Mouse (Mus musculus): ENCODE data around the gene Megf11. TPM values are rescaled to one million over a fixed set of nuclear protein-coding genes. Genes with fewer than 3 reads are reported as not detected.
"Not testable (repeated sequence)": the region's sequence is repeated elsewhere in the genome, so short reads cannot be mapped to it uniquely, and the experiment has no call there.

Gene Megf11
- total RNA-seq, 4 experiments from 2014 or later: 9.4 to 11.4 (median 11.1) TPM

DNA sequence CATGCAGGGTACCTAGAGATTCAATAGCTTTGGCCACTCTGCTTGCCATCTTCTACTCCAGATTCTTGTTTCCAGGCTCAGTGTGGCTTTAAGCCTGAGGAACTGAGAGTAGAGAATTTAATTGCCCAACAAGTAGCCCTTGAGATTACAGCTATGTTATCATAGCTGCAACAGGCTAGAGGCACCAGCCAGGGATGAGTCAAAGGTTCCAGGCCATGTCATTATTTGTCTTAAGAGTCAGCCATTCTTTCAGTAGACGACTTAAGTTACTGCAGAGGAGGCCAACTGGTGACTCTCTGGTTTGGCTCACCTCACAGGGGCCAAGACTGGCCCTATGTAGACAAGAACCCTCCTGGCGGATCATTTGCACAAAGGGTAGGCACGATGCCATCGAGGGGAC is 311.0 kb downstream of the Megf11 start:
- DNase-seq (ENCODE audit: low spot score in 2 of 2): no peak

GRCm38 (mm10) chr9:64697006-64697405 is 311.6 kb downstream of the Megf11 start:
- no peak for DNase-seq (ENCODE audit: low spot score in 2 of 2)

- DNase-seq (ENCODE audit: low spot score in 2 of 2): no peak
These were observed 312.3 kb downstream of the Megf11 start for GRCm38 (mm10) chr9:64697677-64698076.

GRCm38 (mm10) chr9:64698586-64698985 is 313.2 kb downstream of the Megf11 start:
- no peak for DNase-seq (ENCODE audit: low spot score in 2 of 2)

GRCm38 (mm10) chr9:64700451-64701311 is 315.3 kb downstream of the Megf11 start:
- no peak for DNase-seq (ENCODE audit: low spot score in 2 of 2)

DNA sequence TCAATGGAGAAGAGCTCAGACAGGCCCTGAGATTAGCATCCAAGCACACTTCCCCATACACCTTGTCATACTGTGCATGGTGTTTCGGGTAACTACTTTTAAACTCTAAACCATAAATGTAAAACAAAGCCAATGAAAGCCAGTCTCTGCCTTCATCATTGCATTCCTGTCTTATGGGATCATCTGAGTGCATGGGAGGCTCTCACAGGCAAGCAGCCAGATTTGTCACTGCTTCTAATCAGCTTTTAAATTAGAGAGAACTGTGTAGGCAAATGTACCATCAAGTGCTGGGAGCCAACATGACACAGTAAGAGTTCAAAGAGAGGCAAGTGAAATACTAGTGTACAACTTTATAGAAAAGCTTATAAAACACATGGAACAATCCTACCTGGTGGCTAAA is 316.2 kb downstream of the Megf11 start:
- no peak for DNase-seq (ENCODE audit: low spot score in 2 of 2)

DNA sequence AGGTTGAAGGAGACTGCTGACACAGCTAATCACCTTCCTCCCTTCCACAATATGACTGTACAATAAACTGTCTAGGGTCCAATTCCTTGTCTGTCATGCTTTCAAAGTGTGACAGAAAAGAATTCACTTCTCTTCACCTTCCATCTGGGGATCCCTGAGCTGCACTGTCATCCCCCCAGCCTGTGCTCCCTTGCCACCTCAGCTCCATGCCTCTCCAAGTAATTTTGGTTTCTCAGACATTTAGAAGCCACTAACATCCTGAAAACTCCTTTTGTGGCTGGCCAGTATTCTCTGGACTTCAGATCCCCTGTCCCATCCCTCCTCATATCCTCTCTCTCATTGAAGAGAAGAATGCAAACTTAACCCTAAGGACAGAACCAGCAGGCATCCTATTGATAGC is 317.0 kb downstream of the Megf11 start:
- DNase-seq (ENCODE audit: low spot score in 2 of 2): no peak

GRCm38 (mm10) chr9:64702937-64703336 is 317.5 kb downstream of the Megf11 start:
- no peak for DNase-seq (ENCODE audit: low spot score in 2 of 2)

DNA sequence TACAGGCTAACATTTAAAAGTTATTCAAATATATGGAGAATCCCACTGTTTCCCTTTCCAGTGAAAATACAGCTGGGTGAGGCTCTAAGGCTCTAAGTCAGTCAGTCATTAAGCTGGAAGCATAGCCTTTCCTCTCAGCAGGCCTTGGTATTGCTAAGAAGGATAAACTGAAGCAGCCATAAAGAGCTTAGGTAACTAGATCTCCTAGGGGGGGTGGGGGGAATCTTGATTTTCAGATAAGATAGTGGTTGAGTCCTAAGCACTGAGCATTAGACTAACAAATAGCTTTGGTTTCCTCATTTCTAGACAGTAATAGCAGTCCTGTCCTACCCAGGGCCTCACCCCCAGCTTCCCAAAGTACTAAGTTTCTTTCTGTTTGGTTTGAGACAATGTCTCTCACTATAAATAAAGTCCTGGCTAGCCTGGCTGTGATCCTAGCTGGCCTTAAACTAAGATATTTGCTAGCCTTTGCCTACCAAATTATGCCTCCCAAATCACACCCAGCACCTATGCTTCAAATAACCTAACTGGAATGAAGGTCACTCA is 318.1 kb downstream of the Megf11 start:
- no peak for DNase-seq (ENCODE audit: low spot score in 2 of 2)

- DNase-seq (ENCODE audit: low spot score in 2 of 2): no peak
These were observed 318.8 kb downstream of the Megf11 start for GRCm38 (mm10) chr9:64704073-64704840.

- not testable (repeated sequence) for DNase-seq (ENCODE audit: low spot score in 2 of 2)
These were observed 324.9 kb downstream of the Megf11 start for GRCm38 (mm10) chr9:64710291-64710690.

- no peak for DNase-seq (ENCODE audit: low spot score in 2 of 2)
These were observed 334.2 kb downstream of the Megf11 start for GRCm38 (mm10) chr9:64719526-64720163.

- DNase-seq (ENCODE audit: low spot score in 2 of 2): no peak
These were observed 341.0 kb downstream of the Megf11 start for GRCm38 (mm10) chr9:64726454-64726853.

DNA sequence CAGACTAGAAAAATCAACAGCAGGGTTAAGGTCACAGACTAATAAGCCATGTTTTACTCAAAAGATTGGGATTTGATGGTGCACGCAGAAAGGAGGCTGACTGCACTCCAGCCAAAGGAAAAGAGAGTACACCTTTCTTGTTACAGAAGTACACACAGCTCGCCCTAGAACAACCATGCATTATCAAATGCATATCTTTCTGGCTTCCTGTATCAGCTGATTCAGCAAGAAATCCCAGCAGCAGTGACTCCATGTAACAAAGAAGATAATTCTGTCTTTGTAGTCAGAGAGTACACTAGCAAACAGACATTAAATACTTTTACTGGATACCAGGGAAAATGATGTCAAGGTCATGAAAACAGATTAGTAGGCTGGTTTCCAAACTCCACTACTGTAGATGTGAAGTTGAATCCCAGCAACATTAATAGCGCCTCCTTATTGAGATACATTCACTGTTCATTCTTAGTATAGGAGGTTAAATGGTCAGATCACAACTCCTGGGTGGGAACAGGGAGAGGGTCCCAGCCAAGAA is 345.7 kb downstream of the Megf11 start:
- no peak for DNase-seq (ENCODE audit: low spot score in 2 of 2)

- no peak for DNase-seq (ENCODE audit: low spot score in 2 of 2)
These were observed 348.7 kb downstream of the Megf11 start for GRCm38 (mm10) chr9:64734166-64734565.

GRCm38 (mm10) chr9:64734992-64735391 is 349.6 kb downstream of the Megf11 start:
- DNase-seq (ENCODE audit: low spot score in 2 of 2): not testable (repeated sequence)

DNA sequence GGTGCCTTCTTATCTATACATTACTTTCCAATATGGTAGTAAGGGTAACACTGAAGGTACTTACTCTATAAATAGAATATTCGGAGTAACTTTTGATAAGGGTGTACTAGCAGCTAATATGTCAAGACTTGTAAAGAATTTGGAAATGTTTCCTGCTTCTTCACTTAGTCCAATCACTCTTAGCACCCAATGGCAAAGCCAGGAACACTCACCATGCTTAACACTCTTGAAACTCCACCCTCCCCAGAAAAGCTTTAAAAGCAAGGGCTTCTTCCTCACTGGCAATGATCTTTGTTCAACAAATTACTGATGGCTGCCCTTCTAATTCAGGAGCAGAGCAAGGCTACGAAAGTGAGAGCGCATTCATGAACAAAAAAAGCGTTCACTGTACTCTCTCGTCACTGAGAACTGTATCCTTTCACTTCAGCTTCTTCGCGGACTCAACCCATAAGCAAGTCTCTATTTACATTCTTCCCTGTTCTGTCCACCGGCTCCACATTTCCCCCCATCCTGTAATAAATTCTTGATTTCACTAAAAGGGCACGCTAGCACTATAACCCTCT is 350.7 kb downstream of the Megf11 start:
- no peak for DNase-seq (ENCODE audit: low spot score in 2 of 2)

- DNase-seq (ENCODE audit: low spot score in 2 of 2): peak; percentile 24 to 33
These were observed 351.4 kb downstream of the Megf11 start for GRCm38 (mm10) chr9:64736639-64737405.

DNA sequence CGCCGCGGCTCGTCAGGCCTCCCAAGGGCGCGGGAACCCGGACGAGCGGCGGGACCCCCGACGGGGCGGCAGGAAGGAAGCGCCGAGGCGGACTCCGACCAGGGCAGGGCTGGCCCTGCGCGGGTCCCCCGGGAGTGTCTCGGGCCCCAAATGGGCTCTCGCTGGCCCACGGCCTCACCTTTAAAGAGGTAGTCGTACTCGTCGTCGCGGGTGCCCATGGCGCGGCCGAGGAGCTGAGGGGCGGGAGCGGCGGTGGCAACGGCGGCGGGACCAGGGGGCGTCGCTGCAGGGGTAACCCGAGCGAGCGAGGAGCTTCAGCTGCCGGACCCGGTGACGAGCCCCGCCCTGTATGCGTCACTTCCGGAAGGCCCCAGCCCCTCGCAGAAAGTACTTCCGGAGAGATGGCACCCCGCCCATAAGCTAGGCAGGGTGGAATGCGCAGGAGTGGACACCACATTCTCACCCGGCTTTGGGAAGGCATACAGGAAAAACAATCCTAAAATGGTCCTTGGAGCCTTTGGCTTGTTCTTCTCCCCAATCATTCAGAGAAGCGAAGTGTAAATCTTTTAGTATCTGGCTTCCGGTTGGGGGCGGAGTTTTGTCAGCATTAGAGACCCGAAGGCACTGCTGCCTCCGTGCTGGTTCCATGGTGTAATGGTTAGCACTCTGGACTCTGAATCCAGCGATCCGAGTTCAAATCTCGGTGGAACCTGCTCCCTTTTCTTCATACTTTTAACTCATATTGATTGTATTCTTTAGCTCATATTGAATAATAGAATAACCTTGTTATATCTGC is 352.2 kb downstream of the Megf11 start, which contains the start of gene Rab11a:
TSS of gene Rab11a (minus strand) at position 353 of the 796 bp plus-strand sequence.
- DNase-seq (ENCODE audit: low spot score in 2 of 2): peak; percentile 94
